Mouse (Mus musculus) ES-E14 (cell line): ENCODE results near the gene Triml2. TPM values are rescaled to one million over a fixed set of nuclear protein-coding genes. Genes with fewer than 3 reads are reported as not detected.

Experiments used
- DNase-seq: peaks from one replicate; pipeline ENCODE4 v3.0.0-alpha.2; 2013; ENCODE audit warnings: low read depth, low spot score
- H3K27ac ChIP-seq: 2 replicates; pipeline ENCODE4 v1.5.1; 2012; ENCODE audit warnings: low read depth, mild to moderate bottlenecking, low read length, moderate library complexity, mixed read lengths; ENCODE audit not compliant: poor library complexity, insufficient read depth, severe bottlenecking
- H3K36me3 ChIP-seq: 2 replicates; pipeline ENCODE4 v1.6.1; 2012; ENCODE audit warnings: mild to moderate bottlenecking, low read length, moderate library complexity, mixed read lengths; ENCODE audit not compliant: control insufficient read depth, poor library complexity, insufficient read depth, severe bottlenecking
- H3K4me1 ChIP-seq, 2 experiments: fragments of 150-350 bp in 1 of 2; sonication (generic) in 1 of 2; 2 replicates each; pipeline ENCODE4 v1.6.1; 2012; ENCODE audit warnings: low read length in 2 of 2, mild to moderate bottlenecking in 1 of 2, mixed read lengths in 1 of 2; ENCODE audit not compliant: control insufficient read depth in 2 of 2, insufficient read depth in 2 of 2, poor library complexity in 1 of 2
- H3K4me3 ChIP-seq, 2 experiments: fragments of 150-350 bp in 1 of 2; sonication (generic) in 1 of 2; 2 replicates each; pipeline ENCODE4 v1.5.1; 2012; ENCODE audit warnings: low read length in 2 of 2, low read depth in 1 of 2, mild to moderate bottlenecking in 1 of 2, mixed read lengths in 1 of 2; ENCODE audit not compliant: insufficient read depth in 1 of 2, poor library complexity in 1 of 2, severe bottlenecking in 1 of 2
- H3K9ac ChIP-seq: 2 replicates; pipeline ENCODE4 v1.6.1; 2012; ENCODE audit warnings: low read depth, mild to moderate bottlenecking, low read length, mixed read lengths; ENCODE audit not compliant: poor library complexity, insufficient read depth, severe bottlenecking
- H3K9me3 ChIP-seq: fragments of 150-350 bp; sonication (generic); 2 replicates; pipeline ENCODE4 v1.6.1; 2012; ENCODE audit warnings: low read depth, mild to moderate bottlenecking, low read length; ENCODE audit not compliant: control insufficient read depth, insufficient read depth
- CHD2 ChIP-seq: IDR thresholded peaks from 2 replicates; pipeline ENCODE4 v1.6.1; 2014; ENCODE audit warnings: mild to moderate bottlenecking, low read depth, low read length, inconsistent platforms
- HCFC1 ChIP-seq: IDR thresholded peaks from 2 replicates; pipeline ENCODE4 v1.6.1; 2012; ENCODE audit warnings: low read length, inconsistent platforms, borderline replicate concordance; ENCODE audit not compliant: insufficient read depth
- MAFK ChIP-seq: IDR thresholded peaks from 2 replicates; pipeline ENCODE4 v1.6.1; 2014; ENCODE audit warnings: mild to moderate bottlenecking, low read depth, low read length, inconsistent platforms; ENCODE audit not compliant: insufficient read depth
- ZC3H11A ChIP-seq: IDR thresholded peaks from 2 replicates; pipeline ENCODE4 v1.6.1; 2012; ENCODE audit warnings: low read depth, mild to moderate bottlenecking, inconsistent platforms, low read length, borderline replicate concordance
- ZNF384 ChIP-seq: IDR thresholded peaks from 2 replicates; pipeline ENCODE4 v1.6.1; 2012; ENCODE audit warnings: low read depth, low read length, inconsistent platforms
- in situ Hi-C, 2 experiments: fragments of 600-800 bp; cut with MboI; formaldehyde crosslinking; loops; one replicate each; pipeline ENCODE4 v1.15.1; 2025; ENCODE audit warnings: low sequenced_read_pairs in 2 of 2, inconsistent platforms in 1 of 2; ENCODE audit not compliant: unreplicated experiment in 2 of 2
- total RNA-seq: library from RNA; depleted of rRNA; stranded (reverse); fragments of 300-350 nt; gene quantifications from 2 replicates; pipeline ENCODE4 v1.2.3, GENCODE M21; 2012; rRNA removed

The Triml2 gene
- 78.9 and 99.5 TPM in 2 replicates for total RNA-seq

DNA sequence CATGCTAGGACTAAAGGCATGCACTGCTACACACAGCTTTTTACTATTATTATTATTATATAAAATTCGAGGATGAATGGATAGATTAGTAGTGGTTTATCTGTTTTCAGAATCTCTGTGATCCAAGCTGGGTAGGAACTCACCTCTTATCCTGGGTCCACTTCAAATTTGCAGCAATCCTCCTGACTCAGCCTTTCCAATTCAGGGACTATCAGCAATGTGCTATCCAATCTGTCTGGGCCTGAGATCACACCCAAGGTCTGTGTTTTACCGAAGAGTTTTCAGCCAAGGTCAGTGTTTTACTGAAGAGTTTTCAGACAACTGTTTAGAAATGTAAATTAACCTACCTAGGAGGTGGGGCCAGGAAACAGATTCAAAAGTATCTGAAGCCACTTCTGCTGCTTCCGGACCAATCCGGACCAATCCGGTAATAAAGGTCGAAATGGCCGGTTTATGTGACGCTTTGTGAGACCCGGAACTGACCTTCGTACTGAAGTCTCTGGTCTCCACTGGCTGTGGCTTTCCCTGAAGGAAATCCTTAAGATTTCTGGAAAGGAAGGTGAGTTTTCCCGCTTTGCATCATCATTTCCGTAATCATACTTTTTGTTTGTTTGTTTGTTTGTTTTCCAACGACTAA lies at the start of gene Triml2:
Gene Triml2 (plus strand): TSS at position 488 of the 637 bp plus-strand sequence.
- peak within 1 kb of the TSS; percentile 73 for H3K27ac ChIP-seq
- no peaks in the 10 kb centered on the region for H3K9me3 ChIP-seq
- H3K36me3 ChIP-seq = peaks cover 23% of the 10 kb centered on the region
- H3K9ac ChIP-seq = peak within 1 kb of the TSS; percentile 81
- TF ChIP-seq ZC3H11A = no peak
- peak; percentile 87 for TF ChIP-seq MAFK
- TF ChIP-seq ZNF384 = no peak
- 0 out of 2 replicates have a peak, but pooled peaks have one; percentile 44 for TF ChIP-seq HCFC1
- DNase-seq = peak; percentile 92
- in situ Hi-C loops = no loop called here
- H3K4me1 ChIP-seq = peaks cover 0 to 15% of the 10 kb centered on the region in 2 experiments; a peak in 3 of 4 replicates
- peak within 1 kb of the TSS; percentile 71 to 79 for H3K4me3 ChIP-seq

DNA sequence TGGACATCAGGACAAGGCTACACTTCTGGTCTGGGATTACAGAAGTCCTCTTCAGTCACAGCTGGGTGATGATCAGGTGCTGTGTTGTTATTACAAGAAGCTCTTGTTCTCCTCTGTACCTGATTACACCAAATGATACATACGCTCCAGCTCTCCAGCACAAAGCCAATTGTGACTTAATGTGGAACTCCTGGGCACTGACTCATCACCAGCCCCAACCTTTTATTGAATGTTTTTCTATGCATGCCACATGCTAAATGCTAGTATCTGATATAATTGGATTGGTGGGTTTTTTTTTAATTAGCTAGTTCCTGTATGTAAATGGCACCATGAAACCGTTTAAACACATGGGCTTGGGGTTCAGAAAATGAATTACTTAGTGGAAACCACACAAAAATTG lies 39.0 kb upstream of the Triml2 start, which contains the start of gene Triml1:
Gene Triml1 (minus strand): TSS at position 101 of the 400 bp plus-strand sequence.
- no peak for DNase-seq
- H3K9ac ChIP-seq = no peak within 1 kb of the TSS
- no peak within 1 kb of the TSS for H3K4me3 ChIP-seq
- in situ Hi-C loops = no loop called here
- no peaks in the 10 kb centered on the region for H3K9me3 ChIP-seq
- no peaks in the 10 kb centered on the region for H3K4me1 ChIP-seq
- peaks cover 12% of the 10 kb centered on the region; the same call in 1 of the 2 replicates for H3K36me3 ChIP-seq
- TF ChIP-seq MAFK (no peak), ZC3H11A (no peak), HCFC1 (no peak), CHD2 (no peak), ZNF384 (no peak)
- H3K27ac ChIP-seq = no peak within 1 kb of the TSS

DNA sequence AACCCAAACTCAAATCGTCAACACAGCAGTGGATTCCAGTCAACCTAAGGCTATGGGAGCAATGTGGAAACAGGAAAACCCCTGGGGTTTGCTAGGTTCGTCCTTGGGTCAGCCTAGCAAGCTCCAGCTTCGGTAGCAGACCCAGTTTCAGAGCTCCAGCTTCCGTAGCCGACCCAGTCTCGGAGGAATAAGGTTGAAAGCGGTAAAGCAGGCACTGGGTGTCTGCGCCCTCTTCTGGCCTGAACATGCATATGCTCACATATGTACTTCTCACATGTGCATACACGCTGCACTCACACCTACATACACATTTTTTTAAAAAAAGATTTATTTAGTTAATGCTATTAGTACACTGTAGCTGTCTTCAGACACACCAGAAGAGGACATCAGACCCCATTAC lies 31.0 kb upstream of the Triml2 start:
- no peak overlapping the region for H3K9ac ChIP-seq
- H3K4me3 ChIP-seq = no peak overlapping the region
- in situ Hi-C loops = no loop called here
- no peak for DNase-seq
- H3K27ac ChIP-seq = no peak overlapping the region
- TF ChIP-seq CHD2 (no peak), MAFK (no peak), ZC3H11A (no peak), ZNF384 (no peak), HCFC1 (no peak)
- peaks cover 3% of the 10 kb centered on the region; the same call in 1 of the 2 replicates for H3K36me3 ChIP-seq
- no peaks in the 10 kb centered on the region for H3K4me1 ChIP-seq
- H3K9me3 ChIP-seq = no peaks in the 10 kb centered on the region

DNA sequence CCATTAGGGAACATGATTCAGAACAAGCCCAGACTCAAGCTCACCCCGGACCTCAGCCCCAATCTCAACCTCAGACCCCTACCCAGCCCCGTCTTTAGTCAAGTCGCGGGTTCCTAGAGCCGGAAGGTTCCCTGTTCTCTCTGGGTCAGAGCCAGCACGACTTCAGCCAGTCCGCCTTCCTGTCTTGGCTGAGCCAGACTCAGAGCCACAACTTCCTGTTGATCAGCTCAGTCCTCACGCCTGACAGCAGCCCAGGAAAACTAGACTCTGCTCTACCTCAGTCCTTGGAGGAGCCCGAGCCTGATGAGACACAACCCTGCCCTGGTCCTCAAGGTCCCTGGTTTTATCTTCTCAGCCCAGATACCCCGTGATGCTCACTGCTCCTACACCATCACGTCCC lies 17.1 kb upstream of the Triml2 start:
- H3K9ac ChIP-seq = no peak overlapping the region
- no peak overlapping the region for H3K27ac ChIP-seq
- no peak for DNase-seq
- TF ChIP-seq CHD2 (no peak), HCFC1 (no peak)
- no peaks in the 10 kb centered on the region for H3K9me3 ChIP-seq
- no peaks in the 10 kb centered on the region for H3K4me1 ChIP-seq
- H3K4me3 ChIP-seq = no peak overlapping the region
- peaks cover 14% of the 10 kb centered on the region for H3K36me3 ChIP-seq
- in situ Hi-C loops = no loop called here

DNA sequence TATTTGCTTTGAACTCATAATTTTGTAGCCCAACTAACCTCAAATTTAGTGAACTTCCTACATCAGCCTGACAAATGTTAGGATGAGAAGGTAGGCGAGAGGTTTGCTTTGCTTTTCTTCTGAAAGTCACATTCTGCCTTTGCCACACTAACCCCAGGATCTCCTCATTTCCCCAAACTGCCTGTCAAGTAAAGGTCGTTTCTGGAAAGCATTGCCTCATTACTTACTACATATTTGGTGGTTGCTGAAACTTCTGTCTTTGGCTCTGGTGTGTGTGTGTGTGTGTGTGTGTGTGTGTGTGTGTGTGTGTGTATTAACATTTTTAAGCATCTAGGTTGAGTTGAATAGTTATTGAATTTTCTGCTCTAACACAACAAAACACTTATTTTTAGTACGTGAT lies 15.9 kb upstream of the Triml2 start:
- in situ Hi-C loops = no loop called here
- Histone ChIP-seq H3K27ac (no peak overlapping the region), H3K4me1 (no peaks in the 10 kb centered on the region), H3K36me3 (peaks cover 14% of the 10 kb centered on the region), H3K9ac (no peak overlapping the region), H3K9me3 (no peaks in the 10 kb centered on the region), H3K4me3 (no peak overlapping the region)
- no peak for DNase-seq
- TF ChIP-seq HCFC1 (no peak), ZC3H11A (no peak), CHD2 (no peak), ZNF384 (no peak), MAFK (no peak)
